Mouse (Mus musculus) heart, adult 9 months (tissue): ENCODE measurements at regions not wholly inside any gene's neighbourhood (a gene's known extent, or its start where the extent isn't known, plus 50 kb on each side); places are given as distances from the start of the nearest gene placed in this dataset.

Experiments used
- DNase-seq, 2 experiments: peaks; one replicate each; pipeline ENCODE4 v3.0.0; 2022; ENCODE audit warnings: low spot score in 2 of 2

GRCm38 (mm10) chr3:144378524-144379225 is 173.7 kb upstream of the Lmo4 start:
- no peak for DNase-seq

- no peak for DNase-seq
Measured at GRCm38 (mm10) chr3:144377626-144378523, 172.9 kb upstream of the Lmo4 start.

- DNase-seq, result no peak
Measured at GRCm38 (mm10) chr3:144376463-144377402, 171.7 kb upstream of the Lmo4 start.

- DNase-seq, result no peak
Measured at GRCm38 (mm10) chr3:144375725-144376412, 170.8 kb upstream of the Lmo4 start.

GRCm38 (mm10) chr3:144368300-144368699 is 163.3 kb upstream of the Lmo4 start:
- no peak for DNase-seq

GRCm38 (mm10) chr3:144367766-144368116 is 162.7 kb upstream of the Lmo4 start:
- no peak for DNase-seq

GRCm38 (mm10) chr3:144366976-144367765 is 162.2 kb upstream of the Lmo4 start:
- no peak for DNase-seq

GRCm38 (mm10) chr3:144365894-144366293 is 160.9 kb upstream of the Lmo4 start:
- no peak for DNase-seq

- DNase-seq, result peak in 1 of 2 experiments; percentile 18
Measured at GRCm38 (mm10) chr3:144362472-144362871, 157.5 kb upstream of the Lmo4 start.

- DNase-seq, result no peak
Measured at GRCm38 (mm10) chr3:144361203-144361978, 156.4 kb upstream of the Lmo4 start.

- DNase-seq, result no peak
Measured at GRCm38 (mm10) chr3:144356948-144357295, 151.9 kb upstream of the Lmo4 start.

GRCm38 (mm10) chr3:144356103-144356947 is 151.3 kb upstream of the Lmo4 start:
- no peak for DNase-seq

GRCm38 (mm10) chr3:144352559-144352958 is 147.5 kb upstream of the Lmo4 start:
- DNase-seq, result no peak

- no peak for DNase-seq
Measured at GRCm38 (mm10) chr3:144348431-144348830, 143.4 kb upstream of the Lmo4 start.

GRCm38 (mm10) chr3:144335237-144335636 is 130.2 kb upstream of the Lmo4 start:
- DNase-seq, result no peak

GRCm38 (mm10) chr3:144334201-144334600 is 129.2 kb upstream of the Lmo4 start:
- DNase-seq, result no peak

GRCm38 (mm10) chr3:144332353-144332752 is 127.3 kb upstream of the Lmo4 start:
- DNase-seq, result no peak

- DNase-seq, result no peak
Measured at GRCm38 (mm10) chr3:144329117-144329516, 124.1 kb upstream of the Lmo4 start.

GRCm38 (mm10) chr3:144327235-144327760 is 122.3 kb upstream of the Lmo4 start:
- DNase-seq, result no peak
